Mouse (Mus musculus) neural tube, embryonic 10.5 days (tissue): ENCODE data around the gene Chd3.
"Not testable (repeated sequence)": the region's sequence is repeated elsewhere in the genome, so short reads cannot be mapped to it uniquely, and the experiment has no call there.

Source experiments
- DNase-seq: peaks from one replicate; pipeline ENCODE4 v3.0.0-alpha.2; 2017; ENCODE audit warnings: low spot score; ENCODE audit errors: extremely low spot score

The Chd3 gene

GRCm38 (mm10) chr11:69325628-69326407, 43.4 kb downstream of the Chd3 start, which contains the start of gene Kcnab3:
Kcnab3 (plus strand) TSS chr11:69326258.
- peak; percentile 76 for DNase-seq

- no peak for DNase-seq
These were observed 44.5 kb downstream of the Chd3 start for GRCm38 (mm10) chr11:69324749-69325148.

GRCm38 (mm10) chr11:69323667-69324111, 45.5 kb downstream of the Chd3 start, which contains the start of the genes Cntrob and Trappc1:
Cntrob (minus strand) TSS chr11:69323775.
Trappc1 (plus strand) TSS chr11:69323980.
- peak; percentile 98 for DNase-seq

GRCm38 (mm10) chr11:69322693-69323471, 46.3 kb downstream of the Chd3 start:
- DNase-seq = no peak

- DNase-seq = no peak
These were observed 47.2 kb downstream of the Chd3 start for GRCm38 (mm10) chr11:69322010-69322409.

GRCm38 (mm10) chr11:69321580-69321979, 47.6 kb downstream of the Chd3 start:
- DNase-seq = no peak

GRCm38 (mm10) chr11:69318000-69318399, 51.2 kb downstream of the Chd3 start:
- not testable (repeated sequence) for DNase-seq

GRCm38 (mm10) chr11:69316361-69316760, 52.8 kb downstream of the Chd3 start:
- DNase-seq = no peak

GRCm38 (mm10) chr11:69311266-69311665, 57.9 kb downstream of the Chd3 start:
- no peak for DNase-seq

GRCm38 (mm10) chr11:69306039-69306438, 63.2 kb downstream of the Chd3 start:
- DNase-seq = no peak

GRCm38 (mm10) chr11:69305291-69305690, 63.9 kb downstream of the Chd3 start:
- DNase-seq = no peak

- DNase-seq = no peak
These were observed 66.4 kb downstream of the Chd3 start for GRCm38 (mm10) chr11:69302817-69303216.

GRCm38 (mm10) chr11:69298231-69298630, 71.0 kb downstream of the Chd3 start:
- no peak for DNase-seq

GRCm38 (mm10) chr11:69297799-69298198, 71.4 kb downstream of the Chd3 start:
- no peak for DNase-seq

- DNase-seq = no peak
These were observed 73.9 kb downstream of the Chd3 start for GRCm38 (mm10) chr11:69295286-69295685.
